Mouse (Mus musculus) neural tube, embryonic 11.5 days (tissue): ENCODE results near the gene Olfml3. TPM values are rescaled to one million over a fixed set of nuclear protein-coding genes. Genes with fewer than 3 reads are reported as not detected.

Source experiments
- ATAC-seq: fragments of 200-750 bp; cut with Nextera tagmentation; 2 replicates; pipeline ENCODE4 v1.8.0; 2017; ENCODE audit warnings: moderate number of reproducible peaks, mild to moderate bottlenecking, moderate TSS enrichment, moderate library complexity; ENCODE audit not compliant: insufficient read depth, low FRiP score, low TSS enrichment
- DNase-seq: peaks from one replicate; pipeline ENCODE4 v3.0.0-alpha.2; 2015; ENCODE audit warnings: low spot score
- H3K27ac ChIP-seq: fragments of 300-500 bp; sonication (generic); 2 replicates; pipeline ENCODE4 v1.5.1; 2014; ENCODE audit warnings: low read depth, mild to moderate bottlenecking, low read length
- H3K27me3 ChIP-seq: fragments of 300-500 bp; sonication (generic); 2 replicates; pipeline ENCODE4 v1.6.1; 2014; ENCODE audit warnings: mild to moderate bottlenecking, low read length, mixed read lengths; ENCODE audit not compliant: control insufficient read depth, insufficient read depth
- H3K36me3 ChIP-seq: fragments of 300-500 bp; sonication (generic); 2 replicates; pipeline ENCODE4 v1.6.1; 2014; ENCODE audit warnings: mild to moderate bottlenecking, low read length, moderate library complexity, mixed read lengths; ENCODE audit not compliant: control insufficient read depth, insufficient read depth
- H3K4me1 ChIP-seq: fragments of 300-500 bp; sonication (generic); 2 replicates; pipeline ENCODE4 v1.6.1; 2014; ENCODE audit warnings: low read length, mixed read lengths; ENCODE audit not compliant: control insufficient read depth, insufficient read depth
- H3K4me2 ChIP-seq: fragments of 300-500 bp; sonication (generic); 2 replicates; pipeline ENCODE4 v1.6.1; 2014; ENCODE audit warnings: low read depth, mild to moderate bottlenecking, moderate library complexity
- H3K4me3 ChIP-seq: fragments of 300-500 bp; sonication (generic); 2 replicates; pipeline ENCODE4 v1.5.1; 2014; ENCODE audit warnings: low read depth, low read length
- H3K9ac ChIP-seq: fragments of 300-500 bp; sonication (generic); 2 replicates; pipeline ENCODE4 v1.6.1; 2014; ENCODE audit warnings: mild to moderate bottlenecking, low read length
- H3K9me3 ChIP-seq: fragments of 300-500 bp; sonication (generic); 2 replicates; pipeline ENCODE4 v1.6.1; 2016; ENCODE audit warnings: low read length; ENCODE audit not compliant: control insufficient read depth
- WGBS: fragments of 180-500 bp; shearing (Covaris S2); extraction: QIAGEN DNeasy Blood & Tissue Kit; methylation state at CpG from one replicate; pipeline ENCODE4 v1.1.7; 2014; 5-methylcytosine and 5-hydroxymethylcytosine counted together
- polyA plus RNA-seq: library from polyadenylated mRNA; unstranded; fragments of >200 nt; fragmentation: Nextera tagmentation; extraction: Ambion mirVana; gene quantifications from 2 replicates; pipeline ENCODE4 v1.2.1, GENCODE M21; 2014

The Olfml3 gene
- polyA plus RNA-seq, 1 experiment from 2014 or later, result 19.0 TPM

- Histone ChIP-seq H3K4me3 (no peak overlapping the region), H3K4me1 (no peaks in the 10 kb centered on the region), H3K36me3 (no peaks in the 10 kb centered on the region), H3K27ac (no peak overlapping the region), H3K9me3 (no peaks in the 10 kb centered on the region), H3K4me2 (no peak overlapping the region), H3K27me3 (no peaks in the 10 kb centered on the region), H3K9ac (no peak overlapping the region)
- WGBS, result 81% methylated on average over 6 of the region's 6 CpGs
- DNase-seq (no peak), ATAC-seq (no peak)
Observed at GRCm38 (mm10) chr3:103704661-103705060, 33.1 kb downstream of the Olfml3 start.

- ATAC-seq (no peak), DNase-seq (no peak)
- no peak overlapping the region for H3K4me2 ChIP-seq
- 88% methylated on average over 1 of the region's 1 CpGs for WGBS
- H3K4me1 ChIP-seq, result no peaks in the 10 kb centered on the region
- no peak overlapping the region for H3K4me3 ChIP-seq
- no peaks in the 10 kb centered on the region for H3K27me3 ChIP-seq
- no peaks in the 10 kb centered on the region for H3K36me3 ChIP-seq
- H3K9me3 ChIP-seq, result no peaks in the 10 kb centered on the region
- H3K27ac ChIP-seq, result no peak overlapping the region
- H3K9ac ChIP-seq, result no peak overlapping the region
Observed at GRCm38 (mm10) chr3:103696388-103696925, 41.3 kb downstream of the Olfml3 start.

- no peaks in the 10 kb centered on the region for H3K27me3 ChIP-seq
- no peaks in the 10 kb centered on the region for H3K36me3 ChIP-seq
- H3K4me2 ChIP-seq, result no peak overlapping the region
- DNase-seq (no peak), ATAC-seq (no peak)
- no peak overlapping the region for H3K4me3 ChIP-seq
- H3K9me3 ChIP-seq, result no peaks in the 10 kb centered on the region
- WGBS, result 54% methylated on average over 3 of the region's 3 CpGs
- H3K9ac ChIP-seq, result no peak overlapping the region
- no peak overlapping the region for H3K27ac ChIP-seq
- no peaks in the 10 kb centered on the region for H3K4me1 ChIP-seq
Observed at GRCm38 (mm10) chr3:103695556-103695955, 42.2 kb downstream of the Olfml3 start.

GRCm38 (mm10) chr3:103690506-103690905 lies 47.3 kb downstream of the Olfml3 start:
- Histone ChIP-seq H3K27ac (no peak overlapping the region), H3K27me3 (no peaks in the 10 kb centered on the region), H3K9me3 (no peaks in the 10 kb centered on the region), H3K9ac (no peak overlapping the region), H3K36me3 (no peaks in the 10 kb centered on the region), H3K4me2 (no peak overlapping the region), H3K4me3 (no peak overlapping the region), H3K4me1 (no peaks in the 10 kb centered on the region)
- DNase-seq, result no peak
- WGBS, result 80% methylated on average over 3 of the region's 3 CpGs
- no peak for ATAC-seq

GRCm38 (mm10) chr3:103689043-103689442 lies 48.8 kb downstream of the Olfml3 start:
- Histone ChIP-seq H3K36me3 (no peaks in the 10 kb centered on the region), H3K27ac (no peak overlapping the region), H3K4me2 (no peak overlapping the region), H3K27me3 (no peaks in the 10 kb centered on the region), H3K9me3 (no peaks in the 10 kb centered on the region), H3K9ac (no peak overlapping the region), H3K4me1 (no peaks in the 10 kb centered on the region), H3K4me3 (no peak overlapping the region)
- 87% methylated on average over 1 of the region's 1 CpGs for WGBS
- no peak for DNase-seq
- ATAC-seq, result no peak

- Histone ChIP-seq H3K4me2 (no peak overlapping the region), H3K9ac (no peak overlapping the region), H3K27ac (no peak overlapping the region), H3K9me3 (no peaks in the 10 kb centered on the region), H3K4me3 (no peak overlapping the region), H3K36me3 (no peaks in the 10 kb centered on the region), H3K4me1 (no peaks in the 10 kb centered on the region), H3K27me3 (no peaks in the 10 kb centered on the region)
- DNase-seq, result no peak
- ATAC-seq, result no peak
- 38% methylated on average over 5 of the region's 5 CpGs for WGBS
Observed at GRCm38 (mm10) chr3:103683966-103684319, 53.9 kb downstream of the Olfml3 start.

GRCm38 (mm10) chr3:103683234-103683965 lies 54.4 kb downstream of the Olfml3 start:
- 1% methylated on average over 21 of the region's 21 CpGs for WGBS
- Histone ChIP-seq H3K27me3 (no peaks in the 10 kb centered on the region), H3K9me3 (no peaks in the 10 kb centered on the region), H3K4me3 (no peak overlapping the region), H3K4me2 (peak overlapping the region; percentile 34; the same call in 1 of the 2 replicates), H3K36me3 (no peaks in the 10 kb centered on the region), H3K9ac (no peak overlapping the region), H3K27ac (no peak overlapping the region), H3K4me1 (no peaks in the 10 kb centered on the region)
- ATAC-seq (peak; percentile 63), DNase-seq (peak; percentile 32)

- WGBS, result 51% methylated on average over 4 of the region's 4 CpGs
- no peak overlapping the region for H3K27ac ChIP-seq
- no peaks in the 10 kb centered on the region for H3K4me1 ChIP-seq
- no peak for DNase-seq
- no peaks in the 10 kb centered on the region for H3K27me3 ChIP-seq
- no peak overlapping the region for H3K9ac ChIP-seq
- no peaks in the 10 kb centered on the region for H3K36me3 ChIP-seq
- no peak for ATAC-seq
- H3K4me3 ChIP-seq, result no peak overlapping the region
- H3K9me3 ChIP-seq, result no peaks in the 10 kb centered on the region
- no peak overlapping the region for H3K4me2 ChIP-seq
Observed at GRCm38 (mm10) chr3:103682473-103682872, 55.3 kb downstream of the Olfml3 start.

GRCm38 (mm10) chr3:103678811-103679210 lies 59.0 kb downstream of the Olfml3 start:
- H3K27ac ChIP-seq, result no peak overlapping the region
- 27% methylated on average over 6 of the region's 6 CpGs for WGBS
- H3K9me3 ChIP-seq, result no peaks in the 10 kb centered on the region
- no peaks in the 10 kb centered on the region for H3K27me3 ChIP-seq
- H3K4me2 ChIP-seq, result no peak overlapping the region
- no peaks in the 10 kb centered on the region for H3K36me3 ChIP-seq
- ATAC-seq (no peak), DNase-seq (no peak)
- no peak overlapping the region for H3K4me3 ChIP-seq
- no peaks in the 10 kb centered on the region for H3K4me1 ChIP-seq
- no peak overlapping the region for H3K9ac ChIP-seq
